Mouse (Mus musculus) limb, embryonic 11.5 days (tissue): ENCODE measurements around the gene Abcg5. TPM values are rescaled to one million over a fixed set of nuclear protein-coding genes. Genes with fewer than 3 reads are reported as not detected.
A peak's percentile ranks its signal among the peaks of the same experiment; 100 is the strongest.

ENCODE experiments used
- ATAC-seq: fragments of 200-750 bp; cut with Nextera tagmentation; 2 replicates; pipeline ENCODE4 v1.8.0; 2017; ENCODE audit warnings: low read depth; ENCODE audit not compliant: insufficient number of reproducible peaks, low FRiP score, low TSS enrichment
- DNase-seq: peaks from one replicate; pipeline ENCODE4 v3.0.0-alpha.2; 2015; ENCODE audit warnings: low spot score
- H3K27ac ChIP-seq: fragments of 300-500 bp; sonication (generic); replicated peaks from 2 replicates; pipeline ENCODE4 v1.5.1; 2014; ENCODE audit warnings: low read depth, mild to moderate bottlenecking, low read length
- H3K27me3 ChIP-seq: fragments of 300-500 bp; sonication (generic); 2 replicates; pipeline ENCODE4 v1.6.1; 2014; ENCODE audit warnings: mild to moderate bottlenecking, low read length, mixed read lengths; ENCODE audit not compliant: control insufficient read depth, insufficient read depth
- H3K36me3 ChIP-seq: fragments of 300-500 bp; sonication (generic); 2 replicates; pipeline ENCODE4 v1.6.1; 2014; ENCODE audit warnings: mild to moderate bottlenecking, low read length, moderate library complexity, mixed read lengths; ENCODE audit not compliant: control insufficient read depth, insufficient read depth
- H3K4me1 ChIP-seq: fragments of 300-500 bp; sonication (generic); 2 replicates; pipeline ENCODE4 v1.6.1; 2014; ENCODE audit warnings: low read length, mixed read lengths; ENCODE audit not compliant: control insufficient read depth, insufficient read depth
- H3K4me2 ChIP-seq: fragments of 300-500 bp; sonication (generic); 2 replicates; pipeline ENCODE4 v1.6.1; 2014; ENCODE audit warnings: low read depth, mild to moderate bottlenecking, moderate library complexity; ENCODE audit not compliant: severe bottlenecking
- H3K4me3 ChIP-seq: fragments of 300-500 bp; sonication (generic); 2 replicates; pipeline ENCODE4 v1.5.1; 2014; ENCODE audit warnings: low read depth, low read length
- H3K9ac ChIP-seq: fragments of 300-500 bp; sonication (generic); 2 replicates; pipeline ENCODE4 v1.6.1; 2014; ENCODE audit warnings: mild to moderate bottlenecking, low read length
- H3K9me3 ChIP-seq: fragments of 300-500 bp; sonication (generic); 2 replicates; pipeline ENCODE4 v1.6.1; 2016; ENCODE audit warnings: low read length; ENCODE audit not compliant: control insufficient read depth
- WGBS: fragments of 180-500 bp; shearing (Covaris S2); extraction: QIAGEN DNeasy Blood & Tissue Kit; methylation state at CpG from one replicate; pipeline ENCODE4 v1.1.7; 2014; 5-methylcytosine and 5-hydroxymethylcytosine counted together
- polyA plus RNA-seq: library from polyadenylated mRNA; unstranded; fragments of >200 nt; fragmentation: Nextera tagmentation; extraction: Ambion mirVana; gene quantifications from 2 replicates; pipeline ENCODE4 v1.2.1, GENCODE M21; 2014

The Abcg5 gene
- polyA plus RNA-seq, 1 experiment from 2014 or later, result 0.96 TPM

DNA sequence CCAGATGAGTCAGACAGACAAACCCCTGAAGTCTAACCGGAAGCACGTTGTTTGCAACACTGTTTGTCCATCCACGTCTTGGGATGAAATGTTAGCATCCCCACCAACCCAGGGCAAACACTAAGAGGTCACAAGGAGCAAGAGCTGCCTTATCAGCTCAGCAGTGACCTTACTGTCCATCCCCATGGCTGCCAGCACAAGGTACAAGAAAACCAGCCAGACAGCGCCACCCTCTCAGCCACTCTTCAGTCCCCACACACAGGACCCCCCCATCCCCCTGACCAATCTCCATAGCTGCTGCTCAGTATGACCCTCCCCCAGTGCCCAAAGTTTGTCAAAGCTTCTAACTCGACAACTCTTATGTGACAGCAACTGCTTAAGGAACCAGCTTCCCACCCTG, 34.6 kb upstream of the Abcg5 start:
- DNase-seq, result no peak
- Histone ChIP-seq H3K9ac (no peak overlapping the region), H3K4me3 (no peak overlapping the region), H3K4me1 (no peaks in the 10 kb centered on the region), H3K9me3 (no peaks in the 10 kb centered on the region), H3K4me2 (no peak overlapping the region), H3K27me3 (no peaks in the 10 kb centered on the region), H3K36me3 (peaks cover 9% of the 10 kb centered on the region), H3K27ac (no peak overlapping the region)
- ATAC-seq, result no peak
- WGBS, result 52% methylated on average over 5 of the region's 5 CpGs

GRCm38 (mm10) chr17:84716252-84716872, 33.6 kb upstream of the Abcg5 start:
- ATAC-seq (no peak), DNase-seq (no peak)
- H3K9ac ChIP-seq, result no peak overlapping the region
- 90% methylated on average over 16 of the region's 16 CpGs for WGBS
- H3K9me3 ChIP-seq, result no peaks in the 10 kb centered on the region
- no peaks in the 10 kb centered on the region for H3K4me1 ChIP-seq
- H3K4me3 ChIP-seq, result no peak overlapping the region
- no peak overlapping the region for H3K4me2 ChIP-seq
- 0 out of 2 replicates have a peak, but pooled peaks cover 4% of the 10 kb centered on the region for H3K36me3 ChIP-seq
- H3K27ac ChIP-seq, result no peak overlapping the region
- no peaks in the 10 kb centered on the region for H3K27me3 ChIP-seq

- Histone ChIP-seq H3K9me3 (no peaks in the 10 kb centered on the region), H3K27ac (no peak overlapping the region), H3K4me3 (no peak overlapping the region), H3K9ac (no peak overlapping the region), H3K4me1 (no peaks in the 10 kb centered on the region), H3K36me3 (peaks cover 7% of the 10 kb centered on the region; the same call in 1 of the 2 replicates), H3K27me3 (no peaks in the 10 kb centered on the region), H3K4me2 (no peak overlapping the region)
- WGBS, result 78% methylated on average over 4 of the region's 4 CpGs
- DNase-seq, result no peak
- ATAC-seq, result no peak
Observed at GRCm38 (mm10) chr17:84714930-84715329, 32.1 kb upstream of the Abcg5 start.

DNA sequence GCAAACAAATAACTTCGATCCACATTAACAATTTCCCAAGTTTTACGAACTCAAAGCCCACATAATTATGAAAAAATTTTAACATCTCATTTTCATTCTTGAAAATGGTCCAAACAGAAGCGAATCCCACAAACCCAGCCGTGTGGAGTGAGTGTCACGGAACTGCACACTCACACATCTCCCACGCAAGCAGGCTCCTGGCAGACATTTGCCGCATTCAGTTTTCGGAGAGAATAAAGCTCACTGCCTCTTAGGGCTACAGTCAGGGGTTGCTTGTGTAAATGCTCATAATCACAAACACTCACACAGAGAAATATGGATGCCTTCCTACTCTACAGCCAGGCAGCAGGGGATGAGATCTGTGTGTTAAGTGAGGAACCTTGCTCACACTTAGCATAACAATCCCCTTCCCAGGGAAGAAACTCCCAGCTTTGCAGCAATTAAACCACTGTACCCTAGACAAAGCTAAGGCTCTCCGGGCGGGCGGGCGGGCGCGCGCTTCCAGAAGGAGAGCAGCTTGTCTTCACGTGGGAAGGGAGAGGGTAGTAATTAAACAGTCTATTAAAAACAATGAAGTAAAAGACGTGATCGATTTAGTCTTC, 30.9 kb upstream of the Abcg5 start:
- no peak overlapping the region for H3K4me3 ChIP-seq
- H3K4me1 ChIP-seq, result peaks cover 3% of the 10 kb centered on the region; the same call in 1 of the 2 replicates
- H3K36me3 ChIP-seq, result peaks cover 7% of the 10 kb centered on the region; the same call in 1 of the 2 replicates
- 93% methylated on average over 18 of the region's 18 CpGs for WGBS
- DNase-seq, result no peak
- no peak overlapping the region for H3K27ac ChIP-seq
- H3K9me3 ChIP-seq, result no peaks in the 10 kb centered on the region
- ATAC-seq, result no peak
- no peak overlapping the region for H3K9ac ChIP-seq
- no peaks in the 10 kb centered on the region for H3K27me3 ChIP-seq
- no peak overlapping the region for H3K4me2 ChIP-seq

- Histone ChIP-seq H3K4me3 (no peak overlapping the region), H3K9ac (no peak overlapping the region), H3K9me3 (no peaks in the 10 kb centered on the region), H3K4me1 (peaks cover 3% of the 10 kb centered on the region; the same call in 1 of the 2 replicates), H3K4me2 (no peak overlapping the region), H3K27ac (no peak overlapping the region), H3K27me3 (no peaks in the 10 kb centered on the region), H3K36me3 (peaks cover 10% of the 10 kb centered on the region; the same call in 1 of the 2 replicates)
- 72% methylated on average over 17 of the region's 17 CpGs for WGBS
- ATAC-seq (no peak), DNase-seq (no peak)
Observed at GRCm38 (mm10) chr17:84709403-84709851, 26.6 kb upstream of the Abcg5 start.

- no peaks in the 10 kb centered on the region for H3K27me3 ChIP-seq
- no peak for DNase-seq
- peaks cover 10% of the 10 kb centered on the region; the same call in 1 of the 2 replicates for H3K36me3 ChIP-seq
- 87% methylated on average over 7 of the region's 7 CpGs for WGBS
- ATAC-seq, result no peak
- H3K9ac ChIP-seq, result no peak overlapping the region
- no peak overlapping the region for H3K4me3 ChIP-seq
- H3K4me1 ChIP-seq, result peaks cover 3% of the 10 kb centered on the region; the same call in 1 of the 2 replicates
- H3K9me3 ChIP-seq, result no peaks in the 10 kb centered on the region
- H3K27ac ChIP-seq, result no peak overlapping the region
- H3K4me2 ChIP-seq, result no peak overlapping the region
Observed at GRCm38 (mm10) chr17:84708818-84709217, 26.0 kb upstream of the Abcg5 start.

DNA sequence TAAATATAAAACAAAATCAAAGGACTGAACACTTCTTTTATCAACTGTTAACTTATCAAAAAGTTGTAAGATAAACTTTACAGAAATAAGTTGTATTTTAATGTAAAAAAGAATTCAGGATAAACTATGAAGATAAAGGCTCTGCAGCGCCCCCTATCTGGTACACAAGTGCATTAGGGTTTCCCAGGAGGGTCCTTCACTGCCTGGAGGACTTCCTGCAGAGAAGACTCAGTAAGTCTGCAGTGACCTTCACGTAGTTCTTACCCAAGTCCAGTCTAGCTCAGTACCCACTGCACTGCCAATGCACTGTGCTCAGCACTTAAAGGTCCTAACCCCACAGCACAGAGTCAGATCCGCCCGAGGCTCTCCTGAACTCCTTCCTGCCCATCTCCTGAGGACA, 24.6 kb upstream of the Abcg5 start:
- peaks cover 3% of the 10 kb centered on the region; the same call in 1 of the 2 replicates for H3K4me1 ChIP-seq
- no peak overlapping the region for H3K9ac ChIP-seq
- no peak overlapping the region for H3K27ac ChIP-seq
- H3K27me3 ChIP-seq, result no peaks in the 10 kb centered on the region
- no peak for ATAC-seq
- WGBS, result 67% methylated on average over 4 of the region's 4 CpGs
- DNase-seq, result peak; percentile 42
- H3K9me3 ChIP-seq, result no peaks in the 10 kb centered on the region
- H3K4me3 ChIP-seq, result no peak overlapping the region
- H3K4me2 ChIP-seq, result no peak overlapping the region
- peaks cover 10% of the 10 kb centered on the region; the same call in 1 of the 2 replicates for H3K36me3 ChIP-seq

DNA sequence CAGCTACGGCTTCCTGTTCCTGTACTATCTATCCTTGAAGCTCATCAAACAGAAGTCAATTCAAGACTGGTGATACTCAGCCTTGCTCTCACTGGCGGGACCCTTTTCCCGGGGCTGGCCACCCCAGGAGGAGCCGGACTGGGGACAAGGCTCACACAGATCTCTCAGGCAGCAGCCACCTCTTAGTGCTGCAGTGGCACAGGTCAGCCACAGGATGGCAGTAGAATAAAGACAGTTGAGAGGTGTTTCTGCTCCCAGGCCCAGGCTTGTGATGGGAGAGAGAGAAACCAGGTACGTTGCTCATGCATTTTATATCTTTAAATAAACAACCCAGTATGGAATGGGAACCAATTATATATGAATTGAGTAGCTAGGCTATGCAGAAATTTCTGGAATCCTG, 15.9 kb upstream of the Abcg5 start:
- no peaks in the 10 kb centered on the region for H3K4me1 ChIP-seq
- H3K27ac ChIP-seq, result no peak overlapping the region
- no peak overlapping the region for H3K4me3 ChIP-seq
- H3K9me3 ChIP-seq, result no peaks in the 10 kb centered on the region
- no peak overlapping the region for H3K4me2 ChIP-seq
- no peak overlapping the region for H3K9ac ChIP-seq
- ATAC-seq, result no peak
- DNase-seq, result peak; percentile 73
- WGBS, result 26% methylated on average over 5 of the region's 5 CpGs
- H3K36me3 ChIP-seq, result no peaks in the 10 kb centered on the region
- no peaks in the 10 kb centered on the region for H3K27me3 ChIP-seq
